Mouse (Mus musculus) intestine, postnatal 0 days (tissue): Measurements from ENCODE around the gene Olfr221. TPM values are rescaled to one million over a fixed set of nuclear protein-coding genes. Genes with fewer than 3 reads are reported as not detected.
A peak's percentile ranks its signal among the peaks of the same experiment; 100 is the strongest.

Source experiments
- ATAC-seq: fragments of 200-750 bp; cut with Nextera tagmentation; 2 replicates; pipeline ENCODE4 v1.8.0; 2017; ENCODE audit warnings: mild to moderate bottlenecking, moderate TSS enrichment, moderate library complexity
- H3K27ac ChIP-seq: fragments of 300-500 bp; sonication (generic); 2 replicates; pipeline ENCODE4 v1.5.1; 2014; ENCODE audit warnings: mild to moderate bottlenecking, low read depth, low read length, moderate library complexity
- H3K27me3 ChIP-seq: fragments of 300-500 bp; sonication (generic); replicated peaks from 2 replicates; pipeline ENCODE4 v1.6.1; 2014; ENCODE audit warnings: low read length, mixed read lengths; ENCODE audit not compliant: control insufficient read depth, insufficient read depth
- H3K36me3 ChIP-seq: fragments of 300-500 bp; sonication (generic); 2 replicates; pipeline ENCODE4 v1.6.1; 2014; ENCODE audit warnings: mild to moderate bottlenecking, moderate library complexity; ENCODE audit not compliant: control insufficient read depth, insufficient read depth
- H3K4me1 ChIP-seq: fragments of 300-500 bp; sonication (generic); replicated peaks from 2 replicates; pipeline ENCODE4 v1.6.1; 2014; ENCODE audit warnings: antibody characterized with exemption, low read length, mixed read lengths; ENCODE audit not compliant: control insufficient read depth, insufficient read depth
- H3K4me2 ChIP-seq: fragments of 300-500 bp; sonication (generic); replicated peaks from 2 replicates; pipeline ENCODE4 v1.6.1; 2014; ENCODE audit warnings: low read depth, mild to moderate bottlenecking, moderate library complexity
- H3K4me3 ChIP-seq: fragments of 300-500 bp; sonication (generic); 2 replicates; pipeline ENCODE4 v1.5.1; 2014; ENCODE audit warnings: low read depth, low read length
- H3K9ac ChIP-seq: fragments of 300-500 bp; sonication (generic); 2 replicates; pipeline ENCODE4 v1.6.1; 2014; ENCODE audit warnings: mild to moderate bottlenecking, low read depth, low read length
- H3K9me3 ChIP-seq: fragments of 300-500 bp; sonication (generic); 2 replicates; pipeline ENCODE4 v1.6.1; 2016; ENCODE audit warnings: mixed run types; ENCODE audit not compliant: control insufficient read depth
- CTCF ChIP-seq: sonication (generic); IDR thresholded peaks from 2 replicates; pipeline ENCODE4 v1.5.1; 2016; ENCODE audit warnings: low read depth, mild to moderate bottlenecking, control low read depth, antibody characterized with exemption, moderate library complexity
- WGBS: fragments of 180-500 bp; shearing (Covaris S2); extraction: QIAGEN DNeasy Blood & Tissue Kit; methylation state at CpG from one replicate; pipeline ENCODE4 v1.1.7; 2014; 5-methylcytosine and 5-hydroxymethylcytosine counted together
- polyA plus RNA-seq: library from polyadenylated mRNA; unstranded; fragments of >200 nt; fragmentation: Nextera tagmentation; extraction: Ambion mirVana; gene quantifications from 2 replicates; pipeline ENCODE4 v1.2.1, GENCODE M21; 2015

Olfr221 gene
- polyA plus RNA-seq, 1 experiment from 2014 or later = not detected

- WGBS = 37% methylated on average over 7 of the region's 7 CpGs
- no peak for TF ChIP-seq CTCF
- Histone ChIP-seq H3K36me3 (0 out of 2 replicates have a peak, but pooled peaks cover 16% of the 10 kb centered on the region), H3K4me2 (peak overlapping the region; percentile 98), H3K27ac (peak overlapping the region; percentile 76), H3K27me3 (no peaks in the 10 kb centered on the region), H3K9me3 (no peaks in the 10 kb centered on the region), H3K4me3 (peak overlapping the region; percentile 70), H3K9ac (peak overlapping the region; percentile 68; the same call in 1 of the 2 replicates), H3K4me1 (peaks cover 3% of the 10 kb centered on the region; the same call in 1 of the 2 replicates)
- no peak for ATAC-seq
These were observed 56.1 kb downstream of the Olfr221 start for GRCm38 (mm10) chr14:51986153-51986505.

- Histone ChIP-seq H3K27me3 (no peaks in the 10 kb centered on the region), H3K36me3 (0 out of 2 replicates have a peak, but pooled peaks cover 10% of the 10 kb centered on the region), H3K4me2 (peak overlapping the region; percentile 98), H3K9ac (peak overlapping the region; percentile 68), H3K4me1 (peaks cover 3% of the 10 kb centered on the region; the same call in 1 of the 2 replicates), H3K27ac (peak overlapping the region; percentile 76), H3K4me3 (peak overlapping the region; percentile 70), H3K9me3 (no peaks in the 10 kb centered on the region)
- peak; percentile 63 for ATAC-seq
- TF ChIP-seq CTCF = 0 out of 2 replicates have a peak, but pooled peaks have one; percentile 2
- WGBS = 13% methylated on average over 27 of the region's 27 CpGs
These were observed 56.7 kb downstream of the Olfr221 start for GRCm38 (mm10) chr14:51985301-51986152.

- Histone ChIP-seq H3K36me3 (0 out of 2 replicates have a peak, but pooled peaks cover 2% of the 10 kb centered on the region), H3K9ac (peak within 1 kb of the TSS; percentile 68), H3K27me3 (no peaks in the 10 kb centered on the region), H3K27ac (peak within 1 kb of the TSS; percentile 76), H3K4me2 (peak within 1 kb of the TSS; percentile 98), H3K4me3 (peak within 1 kb of the TSS; percentile 70), H3K9me3 (no peaks in the 10 kb centered on the region), H3K4me1 (peaks cover 3% of the 10 kb centered on the region; the same call in 1 of the 2 replicates)
- no peak for TF ChIP-seq CTCF
- 2% methylated on average over 66 of the region's 74 CpGs for WGBS
- ATAC-seq = peak; percentile 49
These were observed 57.7 kb downstream of the Olfr221 start, which contains the start of gene Arhgef40 for GRCm38 (mm10) chr14:51984247-51985231. Gene Arhgef40, plus strand, starts transcription at chr14:51984719.

Other genes with a start within 250 kb of the Olfr221 start
- gene AY358078, start 242.4 kb downstream of the Olfr221 start, polyA plus RNA-seq = not detected in 2 replicates
- not detected in 2 replicates for gene Ear6, start 188.8 kb downstream of the Olfr221 start, polyA plus RNA-seq
- 16.9 and 19.7 TPM in 2 replicates for gene Mettl17, start 157.6 kb downstream of the Olfr221 start, polyA plus RNA-seq
- 0.38 and 0.57 TPM in 2 replicates for gene Slc39a2, start 149.6 kb downstream of the Olfr221 start, polyA plus RNA-seq
- gene Ndrg2, start 128.3 kb downstream of the Olfr221 start, polyA plus RNA-seq = 24.9 and 27.1 TPM in 2 replicates
- gene Tppp2, start 124.0 kb downstream of the Olfr221 start, polyA plus RNA-seq = not detected in 2 replicates
- not detected in 2 replicates for gene Rnase13, start 119.7 kb downstream of the Olfr221 start, polyA plus RNA-seq
- gene Arhgef40, start 57.7 kb downstream of the Olfr221 start, polyA plus RNA-seq = 18.2 and 19.7 TPM in 2 replicates
- 221 and 224 TPM in 2 replicates for gene Tmem253, start 26.8 kb downstream of the Olfr221 start, polyA plus RNA-seq
- gene Zfp219, start 21.7 kb downstream of the Olfr221 start, polyA plus RNA-seq = 11.9 and 12.5 TPM in 2 replicates
- 153 and 163 TPM in 2 replicates for gene Hnrnpc, start 61.6 kb upstream of the Olfr221 start, polyA plus RNA-seq
- gene Rpgrip1, start 68.2 kb upstream of the Olfr221 start, polyA plus RNA-seq = 23.2 and 24.4 TPM in 2 replicates
- 16.6 and 17.1 TPM in 2 replicates for gene Supt16, start 155.0 kb upstream of the Olfr221 start, polyA plus RNA-seq
- gene Chd8, start 215.3 kb upstream of the Olfr221 start, polyA plus RNA-seq = 15.7 and 17.4 TPM in 2 replicates
- gene Tox4, start 236.7 kb upstream of the Olfr221 start, polyA plus RNA-seq = 20.8 and 21.7 TPM in 2 replicates
- 6.8 and 7.8 TPM in 2 replicates for gene Rab2b, start 237.1 kb upstream of the Olfr221 start, polyA plus RNA-seq